Mouse (Mus musculus) hindbrain, embryonic 15.5 days (tissue): Measurements from ENCODE around the gene Recql5. TPM values are rescaled to one million over a fixed set of nuclear protein-coding genes. Genes with fewer than 3 reads are reported as not detected.

Source experiments
- ATAC-seq: fragments of 200-750 bp; cut with Nextera tagmentation; 2 replicates; pipeline ENCODE4 v1.8.0; 2017; ENCODE audit warnings: low read depth, moderate number of reproducible peaks, moderate TSS enrichment; ENCODE audit not compliant: low FRiP score
- H3K27ac ChIP-seq: fragments of 300-500 bp; sonication (generic); replicated peaks from 2 replicates; pipeline ENCODE4 v1.5.1; 2015; ENCODE audit warnings: mild to moderate bottlenecking, inconsistent platforms
- H3K27me3 ChIP-seq: fragments of 300-500 bp; sonication (generic); 2 replicates; pipeline ENCODE4 v1.6.1; 2015; ENCODE audit warnings: control low read depth, inconsistent platforms
- H3K36me3 ChIP-seq: fragments of 300-500 bp; sonication (generic); 2 replicates; pipeline ENCODE4 v1.6.1; 2015; ENCODE audit warnings: control low read depth, inconsistent platforms
- H3K4me1 ChIP-seq: fragments of 300-500 bp; sonication (generic); replicated peaks from 2 replicates; pipeline ENCODE4 v1.6.1; 2015; ENCODE audit warnings: control low read depth, inconsistent platforms
- H3K4me2 ChIP-seq: fragments of 300-500 bp; sonication (generic); 2 replicates; pipeline ENCODE4 v1.6.1; 2015; ENCODE audit warnings: moderate library complexity, mild to moderate bottlenecking, inconsistent platforms
- H3K4me3 ChIP-seq: fragments of 300-500 bp; sonication (generic); 2 replicates; pipeline ENCODE4 v1.5.1; 2015; ENCODE audit warnings: mild to moderate bottlenecking, inconsistent platforms
- H3K9ac ChIP-seq: fragments of 300-500 bp; sonication (generic); 2 replicates; pipeline ENCODE4 v1.6.1; 2015; ENCODE audit warnings: inconsistent platforms
- H3K9me3 ChIP-seq: fragments of 300-500 bp; sonication (generic); 2 replicates; pipeline ENCODE4 v1.6.1; 2016; ENCODE audit warnings: control low read depth, inconsistent platforms
- WGBS: fragments of 180-500 bp; shearing (Covaris S2); methylation state at CpG from one replicate; pipeline ENCODE4 v1.1.7; 2015; 5-methylcytosine and 5-hydroxymethylcytosine counted together
- polyA plus RNA-seq: library from polyadenylated mRNA; unstranded; fragments of >200 nt; fragmentation: Nextera tagmentation; extraction: Ambion mirVana; gene quantifications from 2 replicates; pipeline ENCODE4 v1.2.1, GENCODE M21; 2015

Recql5 gene
- polyA plus RNA-seq, 1 experiment from 2014 or later, result 23.8 TPM

GRCm38 (mm10) chr11:115894755-115895520 lies 38.3 kb downstream of the Recql5 start:
- Histone ChIP-seq H3K9me3 (no peaks in the 10 kb centered on the region), H3K27ac (no peak overlapping the region), H3K36me3 (0 out of 2 replicates have a peak, but pooled peaks cover 5% of the 10 kb centered on the region), H3K4me3 (no peak overlapping the region), H3K27me3 (no peaks in the 10 kb centered on the region), H3K4me1 (no peaks in the 10 kb centered on the region), H3K9ac (no peak overlapping the region), H3K4me2 (no peak overlapping the region)
- ATAC-seq, result no peak
- 76% methylated on average over 14 of the region's 14 CpGs for WGBS

- Histone ChIP-seq H3K9me3 (no peaks in the 10 kb centered on the region), H3K27ac (no peak overlapping the region), H3K9ac (no peak overlapping the region), H3K4me1 (no peaks in the 10 kb centered on the region), H3K4me3 (no peak overlapping the region), H3K4me2 (no peak overlapping the region), H3K27me3 (no peaks in the 10 kb centered on the region), H3K36me3 (0 out of 2 replicates have a peak, but pooled peaks cover 5% of the 10 kb centered on the region)
- WGBS, result 83% methylated on average over 9 of the region's 9 CpGs
- ATAC-seq, result no peak
Measured at GRCm38 (mm10) chr11:115893071-115893470, 40.2 kb downstream of the Recql5 start.

- ATAC-seq, result no peak
- no peak overlapping the region for H3K9ac ChIP-seq
- 67% methylated on average over 6 of the region's 6 CpGs for WGBS
- no peaks in the 10 kb centered on the region for H3K27me3 ChIP-seq
- H3K4me3 ChIP-seq, result no peak overlapping the region
- 0 out of 2 replicates have a peak, but pooled peaks cover 5% of the 10 kb centered on the region for H3K36me3 ChIP-seq
- no peaks in the 10 kb centered on the region for H3K4me1 ChIP-seq
- H3K4me2 ChIP-seq, result no peak overlapping the region
- H3K27ac ChIP-seq, result no peak overlapping the region
- no peaks in the 10 kb centered on the region for H3K9me3 ChIP-seq
Measured at GRCm38 (mm10) chr11:115892213-115892612, 41.1 kb downstream of the Recql5 start.

GRCm38 (mm10) chr11:115889159-115889558 lies 44.1 kb downstream of the Recql5 start:
- Histone ChIP-seq H3K9ac (no peak overlapping the region), H3K27me3 (no peaks in the 10 kb centered on the region), H3K4me1 (no peaks in the 10 kb centered on the region), H3K9me3 (no peaks in the 10 kb centered on the region), H3K36me3 (no peaks in the 10 kb centered on the region), H3K4me3 (no peak overlapping the region), H3K4me2 (no peak overlapping the region), H3K27ac (no peak overlapping the region)
- WGBS, result 88% methylated on average over 6 of the region's 6 CpGs
- no peak for ATAC-seq

- H3K4me1 ChIP-seq, result no peaks in the 10 kb centered on the region
- H3K36me3 ChIP-seq, result no peaks in the 10 kb centered on the region
- 0 out of 2 replicates have a peak, but pooled peaks cover 2% of the 10 kb centered on the region for H3K27me3 ChIP-seq
- no peak overlapping the region for H3K9ac ChIP-seq
- ATAC-seq, result no peak
- no peak overlapping the region for H3K27ac ChIP-seq
- no peaks in the 10 kb centered on the region for H3K9me3 ChIP-seq
- H3K4me3 ChIP-seq, result no peak overlapping the region
- 73% methylated on average over 5 of the region's 5 CpGs for WGBS
- no peak overlapping the region for H3K4me2 ChIP-seq
Measured at GRCm38 (mm10) chr11:115888020-115888419, 45.3 kb downstream of the Recql5 start.

GRCm38 (mm10) chr11:115886446-115886845 lies 46.8 kb downstream of the Recql5 start:
- Histone ChIP-seq H3K4me2 (no peak overlapping the region), H3K9me3 (no peaks in the 10 kb centered on the region), H3K9ac (no peak overlapping the region), H3K27ac (no peak overlapping the region), H3K27me3 (0 out of 2 replicates have a peak, but pooled peaks cover 2% of the 10 kb centered on the region), H3K36me3 (no peaks in the 10 kb centered on the region), H3K4me1 (no peaks in the 10 kb centered on the region), H3K4me3 (no peak overlapping the region)
- 93% methylated on average over 11 of the region's 11 CpGs for WGBS
- ATAC-seq, result no peak

- H3K9me3 ChIP-seq, result no peaks in the 10 kb centered on the region
- 79% methylated on average over 11 of the region's 11 CpGs for WGBS
- ATAC-seq, result no peak
- H3K4me3 ChIP-seq, result no peak overlapping the region
- no peaks in the 10 kb centered on the region for H3K4me1 ChIP-seq
- H3K27me3 ChIP-seq, result 0 out of 2 replicates have a peak, but pooled peaks cover 2% of the 10 kb centered on the region
- no peaks in the 10 kb centered on the region for H3K36me3 ChIP-seq
- no peak overlapping the region for H3K27ac ChIP-seq
- no peak overlapping the region for H3K9ac ChIP-seq
- H3K4me2 ChIP-seq, result no peak overlapping the region
Measured at GRCm38 (mm10) chr11:115885281-115885680, 48.0 kb downstream of the Recql5 start.

GRCm38 (mm10) chr11:115884361-115884760 lies 48.9 kb downstream of the Recql5 start:
- H3K27ac ChIP-seq, result no peak overlapping the region
- no peaks in the 10 kb centered on the region for H3K4me1 ChIP-seq
- H3K9me3 ChIP-seq, result no peaks in the 10 kb centered on the region
- WGBS, result 91% methylated on average over 3 of the region's 3 CpGs
- H3K4me2 ChIP-seq, result no peak overlapping the region
- H3K27me3 ChIP-seq, result 0 out of 2 replicates have a peak, but pooled peaks cover 2% of the 10 kb centered on the region
- no peaks in the 10 kb centered on the region for H3K36me3 ChIP-seq
- no peak overlapping the region for H3K9ac ChIP-seq
- no peak overlapping the region for H3K4me3 ChIP-seq
- ATAC-seq, result no peak

GRCm38 (mm10) chr11:115883251-115883650 lies 50.0 kb downstream of the Recql5 start:
- H3K4me2 ChIP-seq, result no peak overlapping the region
- H3K27ac ChIP-seq, result no peak overlapping the region
- no peak overlapping the region for H3K4me3 ChIP-seq
- 0 out of 2 replicates have a peak, but pooled peaks cover 2% of the 10 kb centered on the region for H3K27me3 ChIP-seq
- 30% methylated on average over 15 of the region's 17 CpGs for WGBS
- no peak overlapping the region for H3K9ac ChIP-seq
- H3K4me1 ChIP-seq, result no peaks in the 10 kb centered on the region
- no peaks in the 10 kb centered on the region for H3K9me3 ChIP-seq
- no peaks in the 10 kb centered on the region for H3K36me3 ChIP-seq
- ATAC-seq, result no peak

- no peak overlapping the region for H3K9ac ChIP-seq
- H3K4me2 ChIP-seq, result no peak overlapping the region
- WGBS, result 23% methylated on average over 5 of the region's 5 CpGs
- no peaks in the 10 kb centered on the region for H3K36me3 ChIP-seq
- no peak for ATAC-seq
- H3K9me3 ChIP-seq, result no peaks in the 10 kb centered on the region
- H3K27ac ChIP-seq, result no peak overlapping the region
- no peak overlapping the region for H3K4me3 ChIP-seq
- no peaks in the 10 kb centered on the region for H3K4me1 ChIP-seq
- H3K27me3 ChIP-seq, result 0 out of 2 replicates have a peak, but pooled peaks cover 2% of the 10 kb centered on the region
Measured at GRCm38 (mm10) chr11:115881002-115881401, 52.3 kb downstream of the Recql5 start.

GRCm38 (mm10) chr11:115878071-115878470 lies 55.2 kb downstream of the Recql5 start:
- no peaks in the 10 kb centered on the region for H3K4me1 ChIP-seq
- H3K4me2 ChIP-seq, result no peak overlapping the region
- H3K36me3 ChIP-seq, result no peaks in the 10 kb centered on the region
- H3K27ac ChIP-seq, result no peak overlapping the region
- H3K27me3 ChIP-seq, result no peaks in the 10 kb centered on the region
- 75% methylated on average over 8 of the region's 8 CpGs for WGBS
- H3K9me3 ChIP-seq, result no peaks in the 10 kb centered on the region
- no peak overlapping the region for H3K9ac ChIP-seq
- H3K4me3 ChIP-seq, result no peak overlapping the region
- ATAC-seq, result no peak

- Histone ChIP-seq H3K27me3 (no peaks in the 10 kb centered on the region), H3K36me3 (no peaks in the 10 kb centered on the region), H3K9me3 (no peaks in the 10 kb centered on the region), H3K4me1 (no peaks in the 10 kb centered on the region), H3K9ac (no peak overlapping the region), H3K4me3 (no peak overlapping the region), H3K4me2 (no peak overlapping the region), H3K27ac (no peak overlapping the region)
- WGBS, result 75% methylated on average over 6 of the region's 6 CpGs
- no peak for ATAC-seq
Measured at GRCm38 (mm10) chr11:115877174-115877755, 56.0 kb downstream of the Recql5 start.
